Mouse (Mus musculus) liver, embryonic 13.5 days (tissue): ENCODE data around the gene Hnf4a. TPM values are rescaled to one million over a fixed set of nuclear protein-coding genes. Genes with fewer than 3 reads are reported as not detected.

ENCODE experiments used
- polyA plus RNA-seq: library from polyadenylated mRNA; unstranded; fragments of >200 nt; fragmentation: Nextera tagmentation; extraction: Ambion mirVana; gene quantifications from 2 replicates; pipeline ENCODE4 v1.2.1, GENCODE M21; 2015

Hnf4a gene
- polyA plus RNA-seq, 1 experiment from 2014 or later = 12.3 TPM

Other genes with a start within 250 kb of the Hnf4a start
- 0.16 and 0.21 TPM in 2 replicates for gene Jph2, start 108.8 kb upstream of the Hnf4a start, polyA plus RNA-seq
- 36.1 and 39.2 TPM in 2 replicates for gene Oser1, start 82.1 kb upstream of the Hnf4a start, polyA plus RNA-seq
- gene Gdap1l1, start 68.3 kb upstream of the Hnf4a start, polyA plus RNA-seq = 0.20 and 0.35 TPM in 2 replicates
- gene Fitm2, start 34.2 kb upstream of the Hnf4a start, polyA plus RNA-seq = 4.7 and 5.3 TPM in 2 replicates
- not detected in 2 replicates for gene R3hdml, start 14.5 kb upstream of the Hnf4a start, polyA plus RNA-seq
- 13.9 and 15.9 TPM in 2 replicates for gene Ttpal, start 95.5 kb downstream of the Hnf4a start, polyA plus RNA-seq
- gene Serinc3, start 138.3 kb downstream of the Hnf4a start, polyA plus RNA-seq = 112 and 130 TPM in 2 replicates
- 122 and 139 TPM in 2 replicates for gene Pkig, start 151.6 kb downstream of the Hnf4a start, polyA plus RNA-seq
- gene Ada, start 243.4 kb downstream of the Hnf4a start, polyA plus RNA-seq = 5.5 and 6.6 TPM in 2 replicates